Mouse (Mus musculus): Measurements from ENCODE around the gene Serpinb8. TPM values are rescaled to one million over a fixed set of nuclear protein-coding genes. Genes with fewer than 3 reads are reported as not detected.

Serpinb8 gene
- not detected for polyA plus RNA-seq (2017; shearing (Covaris generic))

DNA sequence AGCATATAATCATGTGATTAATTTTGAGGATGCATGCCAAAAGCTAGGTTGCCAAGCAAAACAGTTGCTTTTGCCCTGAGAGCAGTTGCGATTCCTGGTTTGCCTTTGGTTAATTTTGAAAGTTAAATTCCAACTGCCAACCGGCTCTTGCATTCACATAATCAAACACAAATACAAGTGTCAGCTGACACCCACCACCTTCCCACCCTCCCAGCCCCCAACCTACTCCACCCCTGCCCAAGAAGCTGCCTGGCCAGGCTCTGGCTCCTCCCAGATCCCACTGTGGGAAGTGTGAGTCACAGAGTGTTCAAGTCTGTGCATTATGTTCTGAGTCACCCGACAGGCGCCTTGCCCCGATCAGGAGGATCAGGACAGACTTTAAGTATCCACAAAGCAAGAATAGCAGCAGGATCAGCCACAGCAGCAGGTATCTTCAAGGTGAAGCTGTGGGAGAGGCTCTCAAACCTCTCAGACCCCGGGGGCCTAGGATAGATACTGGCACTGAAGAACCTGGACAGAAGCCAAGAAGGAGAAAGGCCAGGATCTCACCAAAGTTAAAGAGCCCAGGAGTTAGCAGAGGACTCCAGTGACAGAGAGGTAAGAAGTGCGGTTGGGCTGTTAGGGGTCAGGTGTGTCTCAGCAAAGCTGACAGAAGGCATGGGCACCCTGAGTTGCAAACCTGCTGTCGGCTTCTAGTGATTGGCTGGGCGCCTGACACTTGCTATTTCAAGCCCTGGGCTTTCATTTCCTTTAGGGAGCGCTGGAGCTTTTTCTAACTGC, at the start of gene Serpinb8:
Gene Serpinb8 (plus strand): TSS at position 316 of the 780 bp plus-strand sequence.

Other genes with a start within 250 kb of the Serpinb8 start
- not detected for gene Serpinb11, start 228.8 kb upstream of the Serpinb8 start, polyA plus RNA-seq (2017; shearing (Covaris generic))
- not detected for gene Serpinb7, start 190.4 kb upstream of the Serpinb8 start, polyA plus RNA-seq (2017; shearing (Covaris generic))
- not detected for gene Serpinb2, start 78.6 kb upstream of the Serpinb8 start, polyA plus RNA-seq (2017; shearing (Covaris generic))

Data from activated CD4-positive, CD25-positive, alpha-beta regulatory T cell, adult 9 weeks (primary cell).